Mouse (Mus musculus): ENCODE measurements around the gene Adi1. TPM values are rescaled to one million over a fixed set of nuclear protein-coding genes. Genes with fewer than 3 reads are reported as not detected.

The Adi1 gene
- total RNA-seq, 1 experiment from 2014 or later: 60.3 TPM

Small RNAs within 50 kb of the gene (microRNA-seq; reads per million reads assigned to microRNA genes)
- 0 reads per million in 2 experiments for gene Mir6937

Other genes starting within 250 kb of the Adi1 start
- 0.22 and 0.26 TPM in 2 replicates for gene Dcdc2c, start 122.8 kb upstream of the Adi1 start, total RNA-seq (2021)
- not detected in 2 replicates for gene Allc, start 92.7 kb upstream of the Adi1 start, total RNA-seq (2021)
- gene Colec11, start 51.9 kb upstream of the Adi1 start, total RNA-seq (2021): 2.3 and 7.7 TPM in 2 replicates
- 309 and 416 TPM in 2 replicates for gene Rps7, start 39.3 kb upstream of the Adi1 start, total RNA-seq (2021)
- 11.8 and 16.9 TPM in 2 replicates for gene Rnaseh1, start 25.6 kb upstream of the Adi1 start, total RNA-seq (2021)
- gene Trappc12, start 75.2 kb downstream of the Adi1 start, total RNA-seq (2021): 34.4 and 34.5 TPM in 2 replicates
- gene Eipr1, start 76.6 kb downstream of the Adi1 start, total RNA-seq (2021): 18.5 and 18.6 TPM in 2 replicates